Mouse (Mus musculus) lung, postnatal 0 days (tissue): ENCODE data around the gene Phf21a.

Experiments used
- CTCF ChIP-seq: IDR thresholded peaks from 2 replicates; pipeline ENCODE4 v1.5.1; 2016; ENCODE audit warnings: antibody characterized with exemption, mild to moderate bottlenecking
- EP300 ChIP-seq: IDR thresholded peaks from 2 replicates; pipeline ENCODE4 v1.6.1; 2016; ENCODE audit warnings: antibody characterized with exemption, mild to moderate bottlenecking, control low read depth

DNA sequence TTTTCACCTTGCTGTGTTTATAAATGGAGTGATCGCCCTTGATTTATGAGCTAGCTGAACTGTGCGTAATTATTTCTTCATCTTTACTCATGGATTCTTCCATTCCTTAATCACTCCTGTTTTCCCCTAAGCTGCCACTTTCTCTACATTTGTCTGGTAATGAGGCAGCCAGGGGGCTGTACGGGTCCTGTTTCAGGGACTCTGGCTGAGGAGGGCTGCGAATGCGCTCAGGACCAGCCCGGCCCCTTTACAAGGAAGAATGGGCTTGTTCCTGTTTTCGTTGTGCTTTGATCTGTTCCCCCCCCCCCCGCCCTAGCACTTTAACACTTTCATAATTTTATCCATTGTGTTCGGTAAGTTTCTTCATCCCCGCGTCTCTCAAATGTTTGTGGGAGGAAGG is 48.2 kb downstream of the Phf21a start:
- TF ChIP-seq CTCF = 0 out of 2 replicates have a peak, but pooled peaks have one; percentile 10
- no peak for TF ChIP-seq EP300
